Mouse (Mus musculus) embryonic facial prominence, embryonic 15.5 days (tissue): Measurements from ENCODE around the gene Itga9. TPM values are rescaled to one million over a fixed set of nuclear protein-coding genes. Genes with fewer than 3 reads are reported as not detected.
A peak's percentile ranks its signal among the peaks of the same experiment; 100 is the strongest.

ENCODE experiments used
- ATAC-seq: fragments of 200-750 bp; cut with Nextera tagmentation; 2 replicates; pipeline ENCODE4 v1.8.0; 2017; ENCODE audit warnings: low read depth, moderate TSS enrichment; ENCODE audit not compliant: insufficient number of reproducible peaks, low FRiP score, low TSS enrichment
- H3K27ac ChIP-seq: fragments of 300-500 bp; sonication (generic); replicated peaks from 2 replicates; pipeline ENCODE4 v1.5.1; 2015; ENCODE audit warnings: mild to moderate bottlenecking, inconsistent platforms
- H3K27me3 ChIP-seq: fragments of 300-500 bp; sonication (generic); 2 replicates; pipeline ENCODE4 v1.6.1; 2015; ENCODE audit warnings: inconsistent platforms
- H3K36me3 ChIP-seq: fragments of 300-500 bp; sonication (generic); 2 replicates; pipeline ENCODE4 v1.6.1; 2015; ENCODE audit warnings: mild to moderate bottlenecking, inconsistent platforms
- H3K4me1 ChIP-seq: fragments of 300-500 bp; sonication (generic); 2 replicates; pipeline ENCODE4 v1.6.1; 2015; ENCODE audit warnings: inconsistent platforms
- H3K4me2 ChIP-seq: fragments of 300-500 bp; sonication (generic); replicated peaks from 2 replicates; pipeline ENCODE4 v1.6.1; 2015; ENCODE audit warnings: mild to moderate bottlenecking, inconsistent platforms
- H3K4me3 ChIP-seq: fragments of 300-500 bp; sonication (generic); replicated peaks from 2 replicates; pipeline ENCODE4 v1.5.1; 2015; ENCODE audit warnings: mild to moderate bottlenecking, inconsistent platforms
- H3K9ac ChIP-seq: fragments of 300-500 bp; sonication (generic); 2 replicates; pipeline ENCODE4 v1.6.1; 2015; ENCODE audit warnings: inconsistent platforms
- H3K9me3 ChIP-seq: fragments of 300-500 bp; sonication (generic); replicated peaks from 2 replicates; pipeline ENCODE4 v1.6.1; 2016; ENCODE audit warnings: inconsistent platforms
- WGBS: fragments of 180-500 bp; shearing (Covaris S2); methylation state at CpG from one replicate; pipeline ENCODE4 v1.1.7; 2015; 5-methylcytosine and 5-hydroxymethylcytosine counted together
- polyA plus RNA-seq: library from polyadenylated mRNA; unstranded; fragments of >200 nt; fragmentation: Nextera tagmentation; extraction: Ambion mirVana; gene quantifications from 2 replicates; pipeline ENCODE4 v1.2.1, GENCODE M21; 2015

The Itga9 gene
- polyA plus RNA-seq, 1 experiment from 2014 or later = 14.7 TPM

- Histone ChIP-seq H3K9me3 (no peaks in the 10 kb centered on the region), H3K4me2 (no peak overlapping the region), H3K36me3 (no peaks in the 10 kb centered on the region), H3K27me3 (no peaks in the 10 kb centered on the region), H3K4me1 (peaks cover 37% of the 10 kb centered on the region), H3K9ac (no peak overlapping the region), H3K4me3 (no peak overlapping the region), H3K27ac (no peak overlapping the region)
- WGBS = 53% methylated on average over 3 of the region's 3 CpGs
- ATAC-seq = no peak
These were observed 212.0 kb downstream of the Itga9 start for GRCm38 (mm10) chr9:118818508-118818907.

- H3K4me3 ChIP-seq = peak overlapping the region; percentile 16
These were observed 215.0 kb downstream of the Itga9 start for GRCm38 (mm10) chr9:118821220-118822185.

GRCm38 (mm10) chr9:118822186-118822555 is 215.7 kb downstream of the Itga9 start:
- Histone ChIP-seq H3K36me3 (0 out of 2 replicates have a peak, but pooled peaks cover 5% of the 10 kb centered on the region), H3K4me2 (peak overlapping the region; percentile 45), H3K27ac (no peak overlapping the region), H3K27me3 (no peaks in the 10 kb centered on the region), H3K4me1 (peaks cover 31% of the 10 kb centered on the region), H3K4me3 (peak overlapping the region; percentile 16), H3K9ac (no peak overlapping the region), H3K9me3 (no peaks in the 10 kb centered on the region)
- ATAC-seq = no peak
- WGBS = 38% methylated on average over 3 of the region's 3 CpGs

More at GRCm38 (mm10) chr9:118821220-118822185, 215.0 kb downstream of the Itga9 start:
- Histone ChIP-seq H3K27ac (peak overlapping the region; percentile 40; the same call in 1 of the 2 replicates), H3K9ac (no peak overlapping the region), H3K4me2 (peak overlapping the region; percentile 45), H3K27me3 (no peaks in the 10 kb centered on the region), H3K36me3 (0 out of 2 replicates have a peak, but pooled peaks cover 5% of the 10 kb centered on the region), H3K4me1 (peaks cover 37% of the 10 kb centered on the region), H3K9me3 (no peaks in the 10 kb centered on the region)
- 12% methylated on average over 21 of the region's 21 CpGs for WGBS
- ATAC-seq = peak; percentile 67

DNA sequence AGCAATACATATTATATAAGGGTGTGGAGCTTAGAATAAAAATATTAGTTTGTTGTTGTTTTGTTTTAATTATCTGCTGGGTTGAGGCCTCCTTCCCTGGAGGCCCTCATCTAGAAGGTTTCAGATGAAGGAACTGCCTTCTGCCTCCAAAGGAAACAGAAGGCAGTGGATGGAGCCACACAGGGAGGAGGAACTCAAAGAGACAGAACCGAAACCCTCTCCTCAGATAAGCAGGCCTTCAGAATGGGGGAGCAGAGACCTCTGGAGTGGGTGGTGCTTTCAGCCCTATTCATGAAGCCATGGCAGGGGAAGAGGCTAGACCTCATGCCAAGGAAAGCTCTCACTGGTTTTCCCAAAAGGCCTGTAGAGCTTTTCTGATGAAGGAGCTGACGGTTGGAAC is 216.1 kb downstream of the Itga9 start:
- 89% methylated on average over 2 of the region's 2 CpGs for WGBS
- Histone ChIP-seq H3K36me3 (0 out of 2 replicates have a peak, but pooled peaks cover 5% of the 10 kb centered on the region), H3K4me3 (no peak overlapping the region), H3K9ac (no peak overlapping the region), H3K27ac (no peak overlapping the region), H3K9me3 (no peaks in the 10 kb centered on the region), H3K4me2 (no peak overlapping the region), H3K27me3 (no peaks in the 10 kb centered on the region), H3K4me1 (peaks cover 27% of the 10 kb centered on the region)
- no peak for ATAC-seq

GRCm38 (mm10) chr9:118831080-118831479 is 224.6 kb downstream of the Itga9 start:
- Histone ChIP-seq H3K27me3 (no peaks in the 10 kb centered on the region), H3K4me3 (no peak overlapping the region), H3K4me2 (no peak overlapping the region), H3K9ac (no peak overlapping the region), H3K4me1 (peaks cover 14% of the 10 kb centered on the region), H3K9me3 (no peaks in the 10 kb centered on the region), H3K36me3 (peaks cover 12% of the 10 kb centered on the region; the same call in 1 of the 2 replicates), H3K27ac (peak overlapping the region; percentile 72)
- 50% methylated on average over 11 of the region's 11 CpGs for WGBS
- ATAC-seq = peak; percentile 63; the same call in 1 of the 2 replicates

DNA sequence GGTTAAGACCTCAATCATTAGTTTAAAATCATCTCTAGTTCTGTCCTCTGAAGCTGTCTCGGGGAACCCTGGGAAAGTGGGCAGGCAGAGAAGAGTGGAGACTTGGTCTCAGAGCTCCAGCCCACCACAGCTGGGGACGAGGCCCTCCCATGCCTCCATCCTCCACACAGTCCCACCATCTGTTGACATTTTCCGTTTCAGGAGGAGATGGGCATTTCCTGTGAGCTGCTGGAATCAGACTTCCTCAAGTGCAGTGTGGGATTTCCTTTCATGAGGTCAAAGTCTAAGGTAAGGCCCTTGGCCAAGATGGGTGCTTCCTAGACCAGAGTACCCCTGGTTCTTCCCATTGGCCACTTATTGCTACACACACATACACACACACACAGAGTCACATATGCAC is 226.0 kb downstream of the Itga9 start:
- 69% methylated on average over 3 of the region's 3 CpGs for WGBS
- peaks cover 14% of the 10 kb centered on the region for H3K4me1 ChIP-seq
- H3K4me3 ChIP-seq = no peak overlapping the region
- no peak overlapping the region for H3K4me2 ChIP-seq
- no peaks in the 10 kb centered on the region for H3K27me3 ChIP-seq
- H3K9ac ChIP-seq = no peak overlapping the region
- no peak overlapping the region for H3K27ac ChIP-seq
- no peaks in the 10 kb centered on the region for H3K9me3 ChIP-seq
- no peak for ATAC-seq
- peaks cover 17% of the 10 kb centered on the region; the same call in 1 of the 2 replicates for H3K36me3 ChIP-seq

DNA sequence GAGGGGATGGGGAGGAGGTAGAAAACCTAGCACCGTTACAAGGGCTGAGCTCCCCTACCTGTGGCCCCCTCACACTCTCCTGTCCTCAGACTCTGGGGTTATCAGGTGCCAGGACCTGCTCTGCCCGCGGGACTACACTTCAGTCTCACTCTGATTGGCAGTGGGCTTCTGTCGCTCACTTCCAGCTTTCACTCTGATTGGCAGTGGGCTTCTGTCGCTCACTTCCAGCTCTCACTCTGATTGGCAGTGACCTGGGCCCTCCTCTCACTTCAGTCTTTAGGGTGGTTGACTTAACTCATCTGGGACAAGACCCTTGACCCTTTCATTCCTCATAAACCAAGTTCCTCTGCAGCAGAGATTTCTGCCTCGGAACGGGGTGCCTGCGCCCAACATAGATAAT is 226.9 kb downstream of the Itga9 start:
- no peak overlapping the region for H3K4me3 ChIP-seq
- 78% methylated on average over 8 of the region's 8 CpGs for WGBS
- H3K36me3 ChIP-seq = peaks cover 17% of the 10 kb centered on the region; the same call in 1 of the 2 replicates
- no peaks in the 10 kb centered on the region for H3K9me3 ChIP-seq
- ATAC-seq = no peak
- no peak overlapping the region for H3K27ac ChIP-seq
- no peak overlapping the region for H3K4me2 ChIP-seq
- no peaks in the 10 kb centered on the region for H3K27me3 ChIP-seq
- no peak overlapping the region for H3K9ac ChIP-seq
- peaks cover 14% of the 10 kb centered on the region for H3K4me1 ChIP-seq

DNA sequence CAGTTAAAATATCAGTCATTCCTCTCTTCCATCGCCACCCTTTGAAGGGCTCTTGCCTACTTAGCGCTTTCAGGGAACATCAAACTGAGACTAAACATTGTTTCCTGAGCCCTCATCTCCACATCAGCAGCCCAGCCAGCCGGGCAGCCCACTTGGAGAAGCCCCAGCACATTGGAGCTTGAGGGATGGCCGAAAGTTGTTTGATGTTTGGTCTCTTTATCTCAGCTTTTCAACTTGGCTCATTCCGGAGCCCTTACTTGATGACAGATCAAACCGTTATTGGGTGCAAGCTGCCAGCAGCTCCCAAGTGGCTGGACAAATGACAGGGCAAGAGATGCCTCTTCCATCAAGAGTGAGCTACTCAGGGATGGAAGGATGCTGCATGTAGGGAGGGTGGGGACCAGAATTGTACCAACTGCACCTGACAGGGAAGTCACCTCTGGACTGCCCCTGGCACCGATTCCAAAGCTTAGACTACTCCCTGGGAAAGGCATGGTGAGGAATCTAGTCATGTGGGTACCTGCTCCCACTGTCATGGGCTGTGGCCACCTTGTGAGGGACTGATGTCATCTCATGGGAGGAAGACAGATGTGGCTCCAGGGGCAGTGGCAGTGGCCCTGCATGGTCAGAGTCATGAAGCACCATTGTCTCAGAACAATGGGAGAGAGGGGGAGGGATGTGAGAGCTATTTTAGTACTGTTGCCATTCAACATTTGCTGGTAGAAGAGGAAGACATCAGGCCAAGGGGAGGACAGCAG is 232.6 kb downstream of the Itga9 start:
- Histone ChIP-seq H3K27ac (no peak overlapping the region), H3K27me3 (no peaks in the 10 kb centered on the region), H3K4me1 (0 out of 2 replicates have a peak, but pooled peaks cover 10% of the 10 kb centered on the region), H3K9ac (no peak overlapping the region), H3K36me3 (peaks cover 17% of the 10 kb centered on the region; the same call in 1 of the 2 replicates), H3K9me3 (no peaks in the 10 kb centered on the region), H3K4me2 (no peak overlapping the region), H3K4me3 (no peak overlapping the region)
- 79% methylated on average over 7 of the region's 7 CpGs for WGBS
- no peak for ATAC-seq

- no peak overlapping the region for H3K4me2 ChIP-seq
- no peak overlapping the region for H3K4me3 ChIP-seq
- H3K27me3 ChIP-seq = no peaks in the 10 kb centered on the region
- H3K36me3 ChIP-seq = 0 out of 2 replicates have a peak, but pooled peaks cover 6% of the 10 kb centered on the region
- no peak overlapping the region for H3K27ac ChIP-seq
- 73% methylated on average over 6 of the region's 6 CpGs for WGBS
- no peak overlapping the region for H3K9ac ChIP-seq
- H3K4me1 ChIP-seq = 0 out of 2 replicates have a peak, but pooled peaks cover 10% of the 10 kb centered on the region
- no peak for ATAC-seq
- H3K9me3 ChIP-seq = no peaks in the 10 kb centered on the region
These were observed 234.8 kb downstream of the Itga9 start for GRCm38 (mm10) chr9:118841247-118841646.

- no peak overlapping the region for H3K9ac ChIP-seq
- H3K4me2 ChIP-seq = no peak overlapping the region
- H3K27me3 ChIP-seq = no peaks in the 10 kb centered on the region
- H3K27ac ChIP-seq = no peak overlapping the region
- ATAC-seq = no peak
- 0 out of 2 replicates have a peak, but pooled peaks cover 10% of the 10 kb centered on the region for H3K4me1 ChIP-seq
- no peak overlapping the region for H3K4me3 ChIP-seq
- 51% methylated on average over 7 of the region's 7 CpGs for WGBS
- no peaks in the 10 kb centered on the region for H3K9me3 ChIP-seq
- H3K36me3 ChIP-seq = 0 out of 2 replicates have a peak, but pooled peaks cover under 1% of the 10 kb centered on the region
These were observed 235.5 kb downstream of the Itga9 start for GRCm38 (mm10) chr9:118841907-118842432.

DNA sequence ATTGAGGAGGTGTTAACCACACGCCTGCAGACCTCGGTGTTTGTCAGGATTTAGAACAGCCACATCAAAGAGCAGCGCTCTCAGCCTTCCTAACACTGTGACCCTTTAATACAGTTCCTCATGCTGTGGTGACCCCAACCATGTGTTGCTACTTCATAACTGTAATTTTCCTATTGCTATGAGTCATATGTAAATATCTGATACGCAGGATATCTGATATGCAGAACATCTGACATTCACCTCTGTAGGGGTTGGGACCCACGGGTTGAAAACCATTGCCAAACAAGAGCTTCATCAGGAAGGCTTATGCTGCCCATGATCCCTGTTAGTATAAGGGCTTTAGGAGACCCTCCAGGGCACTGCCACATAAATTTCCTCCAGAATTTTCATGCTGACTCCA is 237.2 kb downstream of the Itga9 start:
- Histone ChIP-seq H3K4me2 (no peak overlapping the region), H3K4me3 (no peak overlapping the region), H3K27me3 (no peaks in the 10 kb centered on the region), H3K9ac (no peak overlapping the region), H3K4me1 (0 out of 2 replicates have a peak, but pooled peaks cover 10% of the 10 kb centered on the region), H3K9me3 (no peaks in the 10 kb centered on the region), H3K27ac (no peak overlapping the region), H3K36me3 (peaks cover 2% of the 10 kb centered on the region; the same call in 1 of the 2 replicates)
- no peak for ATAC-seq
- WGBS = 69% methylated on average over 5 of the region's 5 CpGs
